Mouse (Mus musculus) gastrocnemius, postnatal 14 days (tissue): ENCODE measurements at regions not wholly inside any gene's neighbourhood (a gene's known extent, or its start where the extent isn't known, plus 50 kb on each side); places are given as distances from the start of the nearest gene placed in this dataset.

Experiments
- DNase-seq: peaks from one replicate; pipeline ENCODE4 v3.0.0; 2021; ENCODE audit warnings: mixed read lengths
- intact Hi-C: fragments of 180-260 bp; cut with DNase I; formaldehyde crosslinking; loops from one replicate; pipeline ENCODE4 v1.15.1; 2025; ENCODE audit warnings: low total_unique reads

- intact Hi-C loops: no loop called here
- no peak for DNase-seq
Observed at GRCm38 (mm10) chr6:140897111-140897510, 168.0 kb downstream of the Gm11077 start.

- peak; percentile 23 for DNase-seq
- intact Hi-C loops: loop anchor here (10.0 kb wide), 1 partner anchor 530 kb away; no protein-coding TSS in a partner anchor
Observed at GRCm38 (mm10) chr6:140924319-140924981, 195.4 kb downstream of the Gm11077 start.

- DNase-seq: no peak
- intact Hi-C loops: loop anchor here (10.0 kb wide), 1 partner anchor 527 kb away; no protein-coding TSS in a partner anchor
Observed at GRCm38 (mm10) chr6:140927616-140928015, 198.5 kb downstream of the Gm11077 start.

GRCm38 (mm10) chr6:140934286-140934685, 205.2 kb downstream of the Gm11077 start:
- intact Hi-C loops: no loop called here
- no peak for DNase-seq

GRCm38 (mm10) chr6:140938025-140938424, 208.9 kb downstream of the Gm11077 start:
- no peak for DNase-seq
- intact Hi-C loops: no loop called here

GRCm38 (mm10) chr6:140946720-140947119, 217.6 kb downstream of the Gm11077 start:
- DNase-seq: no peak
- intact Hi-C loops: no loop called here

GRCm38 (mm10) chr6:140950483-140950882, 221.4 kb downstream of the Gm11077 start:
- intact Hi-C loops: no loop called here

GRCm38 (mm10) chr6:140953256-140953655, 224.2 kb downstream of the Gm11077 start:
- intact Hi-C loops: no loop called here
- DNase-seq: no peak

More at GRCm38 (mm10) chr6:140950483-140950882, 221.4 kb downstream of the Gm11077 start:
- no peak for DNase-seq

GRCm38 (mm10) chr6:140953721-140954120, 224.6 kb downstream of the Gm11077 start:
- intact Hi-C loops: no loop called here
- DNase-seq: no peak

- intact Hi-C loops: no loop called here
- DNase-seq: no peak
Observed at GRCm38 (mm10) chr6:140955751-140956521, 226.9 kb downstream of the Gm11077 start.

GRCm38 (mm10) chr6:140956522-140956863, 227.4 kb downstream of the Gm11077 start:
- intact Hi-C loops: no loop called here
- no peak for DNase-seq

GRCm38 (mm10) chr6:140961987-140962386, 232.9 kb downstream of the Gm11077 start:
- intact Hi-C loops: no loop called here
- no peak for DNase-seq

- intact Hi-C loops: no loop called here
- DNase-seq: no peak
Observed at GRCm38 (mm10) chr6:140962563-140962962, 233.5 kb downstream of the Gm11077 start.

- intact Hi-C loops: no loop called here
- DNase-seq: no peak
Observed at GRCm38 (mm10) chr6:140973732-140974131, 244.6 kb downstream of the Gm11077 start.

- intact Hi-C loops: no loop called here
Observed at GRCm38 (mm10) chr6:140976989-140977388, 247.9 kb downstream of the Gm11077 start.

GRCm38 (mm10) chr6:140983610-140984009, 254.5 kb downstream of the Gm11077 start:
- intact Hi-C loops: no loop called here
- DNase-seq: no peak

More at GRCm38 (mm10) chr6:140976989-140977388, 247.9 kb downstream of the Gm11077 start:
- no peak for DNase-seq

- intact Hi-C loops: no loop called here
- DNase-seq: no peak
Observed at GRCm38 (mm10) chr6:140984249-140984648, 255.2 kb downstream of the Gm11077 start.

GRCm38 (mm10) chr6:140993643-140994580, 255.2 kb upstream of the Pde3a start:
- DNase-seq: no peak
- intact Hi-C loops: no loop called here

GRCm38 (mm10) chr6:140995340-140996135, 253.5 kb upstream of the Pde3a start:
- intact Hi-C loops: no loop called here
- peak; percentile 21 for DNase-seq
